Mouse (Mus musculus): ENCODE measurements around the gene Col15a1. TPM values are rescaled to one million over a fixed set of nuclear protein-coding genes. Genes with fewer than 3 reads are reported as not detected.

Gene Col15a1
- polyA plus RNA-seq, 1 experiment = 37.1 TPM

- DNase-seq = no peak
- no peaks in the 10 kb centered on the region for H3K4me1 ChIP-seq (replicated peaks; ENCODE audit: control insufficient read depth, insufficient read depth, low read length)
- TF ChIP-seq CTCF (IDR thresholded peaks at IDR 0.05; ENCODE audit: borderline replicate concordance, control insufficient read depth, extremely low read depth, insufficient read depth, low read length, poor library complexity) = no peak
- no peak for TF ChIP-seq POLR2A (IDR thresholded peaks at IDR 0.05; ENCODE audit: control insufficient read depth, extremely low read depth, insufficient read depth, low read length, poor library complexity)
- no peak overlapping the region for H3K27ac ChIP-seq (ENCODE audit: control insufficient read depth, insufficient read depth, low read length)
- H3K36me3 ChIP-seq (ENCODE audit: control insufficient read depth, insufficient read depth, low read length) = no peaks in the 10 kb centered on the region
- WGBS = 95% methylated on average over 5 of the region's 5 CpGs
- H3K4me3 ChIP-seq (ENCODE audit: control insufficient read depth, insufficient read depth, low read length) = no peak overlapping the region
- no peaks in the 10 kb centered on the region for H3K27me3 ChIP-seq (ENCODE audit: control insufficient read depth, insufficient read depth, low read length)
Measured at GRCm38 (mm10) chr4:47179535-47179934, 28.4 kb upstream of the Col15a1 start.

GRCm38 (mm10) chr4:47184058-47184661, 23.8 kb upstream of the Col15a1 start:
- H3K4me1 ChIP-seq (replicated peaks; ENCODE audit: control insufficient read depth, insufficient read depth, low read length) = peaks cover 15% of the 10 kb centered on the region
- TF ChIP-seq CTCF (IDR thresholded peaks at IDR 0.05; ENCODE audit: borderline replicate concordance, control insufficient read depth, extremely low read depth, insufficient read depth, low read length, poor library complexity) = no peak
- no peak for TF ChIP-seq POLR2A (IDR thresholded peaks at IDR 0.05; ENCODE audit: control insufficient read depth, extremely low read depth, insufficient read depth, low read length, poor library complexity)
- no peak overlapping the region for H3K27ac ChIP-seq (ENCODE audit: control insufficient read depth, insufficient read depth, low read length)
- WGBS = 87% methylated on average over 6 of the region's 6 CpGs
- DNase-seq = no peak
- no peak overlapping the region for H3K4me3 ChIP-seq (ENCODE audit: control insufficient read depth, insufficient read depth, low read length)
- H3K27me3 ChIP-seq (ENCODE audit: control insufficient read depth, insufficient read depth, low read length) = no peaks in the 10 kb centered on the region
- H3K36me3 ChIP-seq (ENCODE audit: control insufficient read depth, insufficient read depth, low read length) = no peaks in the 10 kb centered on the region

GRCm38 (mm10) chr4:47186514-47186913, 21.4 kb upstream of the Col15a1 start:
- 18% methylated on average over 6 of the region's 6 CpGs for WGBS
- Histone ChIP-seq H3K4me3 (ENCODE audit: control insufficient read depth, insufficient read depth, low read length) (no peak overlapping the region), H3K27ac (ENCODE audit: control insufficient read depth, insufficient read depth, low read length) (no peak overlapping the region), H3K36me3 (ENCODE audit: control insufficient read depth, insufficient read depth, low read length) (no peaks in the 10 kb centered on the region), H3K27me3 (ENCODE audit: control insufficient read depth, insufficient read depth, low read length) (no peaks in the 10 kb centered on the region), H3K4me1 (replicated peaks; ENCODE audit: control insufficient read depth, insufficient read depth, low read length) (peaks cover 15% of the 10 kb centered on the region)
- DNase-seq = no peak
- TF ChIP-seq CTCF (IDR thresholded peaks at IDR 0.05; ENCODE audit: borderline replicate concordance, control insufficient read depth, extremely low read depth, insufficient read depth, low read length, poor library complexity) (no peak), POLR2A (IDR thresholded peaks at IDR 0.05; ENCODE audit: control insufficient read depth, extremely low read depth, insufficient read depth, low read length, poor library complexity) (no peak)

GRCm38 (mm10) chr4:47196173-47196572, 11.8 kb upstream of the Col15a1 start:
- TF ChIP-seq CTCF (IDR thresholded peaks at IDR 0.05; ENCODE audit: borderline replicate concordance, control insufficient read depth, extremely low read depth, insufficient read depth, low read length, poor library complexity) (no peak), POLR2A (IDR thresholded peaks at IDR 0.05; ENCODE audit: control insufficient read depth, extremely low read depth, insufficient read depth, low read length, poor library complexity) (no peak)
- Histone ChIP-seq H3K27ac (ENCODE audit: control insufficient read depth, insufficient read depth, low read length) (no peak overlapping the region), H3K4me3 (ENCODE audit: control insufficient read depth, insufficient read depth, low read length) (no peak overlapping the region), H3K27me3 (ENCODE audit: control insufficient read depth, insufficient read depth, low read length) (no peaks in the 10 kb centered on the region), H3K36me3 (ENCODE audit: control insufficient read depth, insufficient read depth, low read length) (no peaks in the 10 kb centered on the region), H3K4me1 (replicated peaks; ENCODE audit: control insufficient read depth, insufficient read depth, low read length) (0 out of 2 replicates have a peak, but pooled peaks cover 2% of the 10 kb centered on the region)
- no peak for DNase-seq
- WGBS = 92% methylated on average over 3 of the region's 3 CpGs

- Histone ChIP-seq H3K4me1 (replicated peaks; ENCODE audit: control insufficient read depth, insufficient read depth, low read length) (peaks cover 10% of the 10 kb centered on the region), H3K27me3 (ENCODE audit: control insufficient read depth, insufficient read depth, low read length) (peaks cover 7% of the 10 kb centered on the region; the same call in 1 of the 2 replicates), H3K27ac (ENCODE audit: control insufficient read depth, insufficient read depth, low read length) (no peak overlapping the region), H3K36me3 (ENCODE audit: control insufficient read depth, insufficient read depth, low read length) (no peaks in the 10 kb centered on the region), H3K4me3 (ENCODE audit: control insufficient read depth, insufficient read depth, low read length) (no peak overlapping the region)
- DNase-seq = no peak
- 84% methylated on average over 5 of the region's 5 CpGs for WGBS
- TF ChIP-seq CTCF (IDR thresholded peaks at IDR 0.05; ENCODE audit: borderline replicate concordance, control insufficient read depth, extremely low read depth, insufficient read depth, low read length, poor library complexity) (no peak), POLR2A (IDR thresholded peaks at IDR 0.05; ENCODE audit: control insufficient read depth, extremely low read depth, insufficient read depth, low read length, poor library complexity) (no peak)
Measured at GRCm38 (mm10) chr4:47203643-47204042, 4.3 kb upstream of the Col15a1 start.

GRCm38 (mm10) chr4:47205846-47206245, 2.1 kb upstream of the Col15a1 start:
- WGBS = 82% methylated on average over 6 of the region's 6 CpGs
- DNase-seq = no peak
- H3K4me1 ChIP-seq (replicated peaks; ENCODE audit: control insufficient read depth, insufficient read depth, low read length) = peaks cover 10% of the 10 kb centered on the region
- H3K27me3 ChIP-seq (ENCODE audit: control insufficient read depth, insufficient read depth, low read length) = peaks cover 10% of the 10 kb centered on the region; the same call in 1 of the 2 replicates
- H3K4me3 ChIP-seq (ENCODE audit: control insufficient read depth, insufficient read depth, low read length) = no peak overlapping the region
- TF ChIP-seq CTCF (IDR thresholded peaks at IDR 0.05; ENCODE audit: borderline replicate concordance, control insufficient read depth, extremely low read depth, insufficient read depth, low read length, poor library complexity) (no peak), POLR2A (IDR thresholded peaks at IDR 0.05; ENCODE audit: control insufficient read depth, extremely low read depth, insufficient read depth, low read length, poor library complexity) (no peak)
- no peak overlapping the region for H3K27ac ChIP-seq (ENCODE audit: control insufficient read depth, insufficient read depth, low read length)
- H3K36me3 ChIP-seq (ENCODE audit: control insufficient read depth, insufficient read depth, low read length) = no peaks in the 10 kb centered on the region
